Mouse (Mus musculus): Measurements from ENCODE around the gene Qpctl.
"Not testable (repeated sequence)": the region's sequence is repeated elsewhere in the genome, so short reads cannot be mapped to it uniquely, and the experiment has no call there.

The Qpctl gene

DNA sequence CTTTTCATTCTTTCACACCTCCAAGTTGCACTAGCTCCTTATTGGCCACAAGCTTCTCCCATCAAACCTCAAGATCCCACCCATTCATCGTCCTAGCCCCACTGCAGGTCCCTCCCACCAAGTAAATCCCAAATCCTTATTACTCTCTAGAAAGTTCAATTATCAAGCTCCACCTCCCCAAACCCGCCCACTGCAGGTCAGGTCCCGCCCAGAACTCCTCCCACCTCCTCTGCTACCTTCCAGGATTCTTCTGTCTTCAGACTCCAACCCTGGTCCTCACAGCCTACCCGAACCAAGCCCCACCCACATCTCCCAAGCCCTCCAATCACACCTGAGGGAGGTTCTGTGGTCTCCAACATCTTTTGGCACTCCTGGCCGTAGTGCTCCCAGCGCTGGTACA, 15.1 kb upstream of the Qpctl start:
- no peak for DNase-seq (ENCODE audit: low read depth)

DNA sequence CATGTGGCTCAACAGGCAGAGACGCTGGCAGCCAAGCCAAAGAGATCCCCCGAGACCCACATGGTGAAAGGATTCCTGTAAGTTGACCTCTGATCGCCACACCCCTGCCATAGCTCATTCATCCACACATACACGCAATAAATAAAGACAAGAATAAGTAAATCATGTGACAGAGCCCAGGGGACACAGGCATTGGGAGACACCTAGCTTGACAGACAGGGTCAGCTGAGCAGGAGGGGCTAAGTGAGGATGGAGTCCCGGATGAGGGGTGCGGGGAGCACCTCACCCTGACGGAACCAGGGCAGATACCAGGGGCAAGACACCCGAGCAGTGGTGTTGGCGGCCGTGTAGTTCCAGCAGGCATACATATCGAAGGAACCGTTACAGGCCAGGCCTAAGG, 14.7 kb upstream of the Qpctl start:
- DNase-seq (ENCODE audit: low read depth), result no peak

DNA sequence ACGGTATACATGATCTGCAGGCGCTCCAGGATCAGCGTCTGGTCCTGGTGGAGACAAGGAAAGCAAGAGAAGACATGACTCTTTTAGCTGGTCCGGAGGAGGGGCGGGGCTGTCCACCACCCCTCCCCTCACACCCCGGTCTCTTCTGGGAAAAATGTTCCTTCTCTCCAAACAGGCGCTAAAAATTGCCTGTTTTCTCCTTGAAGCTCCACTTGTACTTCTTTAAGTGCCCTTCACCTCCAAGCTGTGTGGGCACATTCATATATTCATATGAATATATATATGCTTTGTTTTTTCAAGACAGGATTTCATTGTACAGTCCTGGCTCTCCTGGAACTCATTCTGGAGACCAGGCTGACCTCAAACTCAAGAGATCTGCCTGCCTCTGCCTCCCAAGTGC, 13.8 kb upstream of the Qpctl start:
- DNase-seq (ENCODE audit: low read depth), result no peak

DNA sequence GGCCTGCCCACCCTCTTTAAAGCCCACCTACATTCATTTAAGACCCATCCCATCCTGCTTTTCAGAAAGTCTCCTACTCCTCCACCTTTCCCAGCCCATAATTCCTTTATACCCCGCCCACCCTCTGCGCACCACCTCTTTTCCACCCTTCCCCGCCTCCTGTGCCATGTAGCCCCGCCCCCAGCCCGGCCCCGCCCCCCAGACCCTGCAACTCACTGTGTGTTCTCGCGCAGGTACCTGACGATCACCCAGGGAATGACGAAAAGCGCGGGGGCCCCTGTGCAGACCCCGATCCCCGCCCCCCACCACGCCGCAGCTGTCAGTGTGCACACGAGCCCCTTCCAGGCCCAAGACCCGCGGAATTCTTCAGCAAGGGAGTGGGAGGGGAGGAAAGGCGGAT, 11.0 kb upstream of the Qpctl start:
- DNase-seq (ENCODE audit: low read depth), result peak; percentile 61

DNA sequence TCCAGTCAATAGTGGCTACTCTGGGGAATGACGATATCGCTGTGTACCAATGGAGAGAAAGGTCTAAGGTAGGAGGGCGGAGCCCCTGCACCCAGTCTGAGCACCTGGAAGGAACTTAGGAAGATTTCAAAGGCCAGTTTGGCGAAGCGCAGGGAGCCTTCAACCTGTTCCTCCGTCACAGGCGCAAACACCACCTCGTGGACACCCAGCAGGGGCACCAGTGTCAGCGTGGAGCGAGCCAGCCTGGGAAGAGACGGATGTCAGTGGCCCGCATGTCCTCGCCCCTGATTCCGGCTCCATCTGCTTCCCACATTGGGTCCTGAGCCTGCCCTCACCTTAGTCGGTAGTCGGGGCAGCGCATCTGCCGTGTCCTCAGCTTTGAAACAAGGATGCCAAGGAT, 10.3 kb upstream of the Qpctl start:
- DNase-seq (ENCODE audit: low read depth), result no peak

DNA sequence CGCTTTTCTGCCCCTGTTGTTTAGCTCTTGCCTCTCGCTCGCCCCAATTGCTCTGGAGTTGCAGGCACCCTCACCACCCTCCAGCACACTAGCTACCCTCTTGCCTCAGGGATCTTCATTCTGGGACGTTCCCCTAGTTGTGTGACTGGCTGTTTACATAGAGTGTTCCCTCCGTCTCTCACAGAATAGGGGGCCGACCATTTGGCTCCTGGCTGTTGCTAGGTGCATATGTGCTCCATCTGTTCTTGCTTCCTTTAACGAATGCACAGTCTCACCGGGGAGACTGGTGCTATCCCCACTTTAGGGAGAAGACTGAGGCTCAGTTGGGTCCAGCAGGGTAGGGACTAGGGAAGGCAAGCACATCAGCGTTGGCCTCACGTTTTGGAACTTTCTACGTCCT, 9.5 kb upstream of the Qpctl start:
- DNase-seq (ENCODE audit: low read depth), result no peak

DNA sequence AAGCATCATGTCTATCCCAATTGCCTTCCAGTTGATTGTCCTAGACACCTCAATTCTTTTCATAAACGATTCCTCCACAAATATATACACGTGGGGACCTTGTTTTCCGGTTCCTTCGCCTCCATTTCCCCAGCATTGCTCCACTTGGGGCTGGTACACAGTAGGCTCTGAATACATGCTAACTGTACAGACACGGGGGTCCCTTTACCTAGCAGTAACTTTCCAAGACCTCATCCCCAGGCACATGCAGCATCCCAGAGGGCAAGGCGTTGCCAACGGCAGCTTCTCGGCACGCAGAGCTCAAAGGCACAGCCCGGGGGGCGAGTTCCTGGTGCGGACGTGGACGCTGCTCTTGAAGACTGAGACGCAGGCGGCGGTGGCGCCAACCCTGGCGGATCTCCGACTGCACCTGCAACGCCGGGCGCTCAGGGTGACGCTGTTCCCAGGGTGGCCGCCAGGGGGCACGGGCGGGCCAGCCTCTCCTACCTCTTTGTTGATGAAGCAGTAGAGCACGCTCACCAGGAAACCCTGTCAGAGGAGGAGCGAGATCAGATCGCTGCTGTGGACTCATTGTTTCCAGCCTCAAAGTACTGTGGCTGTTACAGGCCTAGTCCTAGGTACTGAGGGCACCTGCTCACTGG, 8.2 kb upstream of the Qpctl start:
- DNase-seq (ENCODE audit: low read depth), result peak; percentile 93

DNA sequence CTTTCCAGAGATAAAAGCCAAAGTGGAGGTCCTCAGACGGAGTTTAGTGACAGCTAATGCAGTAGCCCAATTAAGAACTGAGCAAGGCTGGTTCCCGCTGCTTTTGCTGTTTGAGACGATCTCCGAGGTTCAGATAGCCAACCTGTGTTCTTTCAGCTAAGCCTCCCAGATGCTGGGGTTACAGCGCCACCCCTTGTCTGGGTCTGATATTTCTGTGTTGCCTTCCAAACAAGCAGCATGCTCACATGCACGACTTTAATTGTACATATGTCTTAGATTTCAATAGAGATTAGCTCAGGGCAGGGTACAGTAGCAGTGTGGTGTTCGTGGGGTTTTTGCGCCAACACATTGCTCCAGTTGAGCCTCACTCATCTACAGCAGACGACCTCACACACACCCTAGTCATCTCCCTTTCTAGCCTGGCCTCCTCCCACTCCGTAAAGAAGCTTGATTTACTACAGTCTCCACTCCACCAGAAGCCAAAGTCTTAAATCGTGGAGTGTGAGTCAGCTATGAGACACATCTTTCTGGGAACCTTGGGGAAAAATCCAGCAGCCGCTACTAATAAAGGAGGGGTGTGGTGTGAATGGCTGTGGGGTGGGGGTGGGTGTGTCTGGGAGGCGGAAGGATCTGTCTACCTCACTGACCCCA, 6.9 kb upstream of the Qpctl start:
- no peak for DNase-seq (ENCODE audit: low read depth)

DNA sequence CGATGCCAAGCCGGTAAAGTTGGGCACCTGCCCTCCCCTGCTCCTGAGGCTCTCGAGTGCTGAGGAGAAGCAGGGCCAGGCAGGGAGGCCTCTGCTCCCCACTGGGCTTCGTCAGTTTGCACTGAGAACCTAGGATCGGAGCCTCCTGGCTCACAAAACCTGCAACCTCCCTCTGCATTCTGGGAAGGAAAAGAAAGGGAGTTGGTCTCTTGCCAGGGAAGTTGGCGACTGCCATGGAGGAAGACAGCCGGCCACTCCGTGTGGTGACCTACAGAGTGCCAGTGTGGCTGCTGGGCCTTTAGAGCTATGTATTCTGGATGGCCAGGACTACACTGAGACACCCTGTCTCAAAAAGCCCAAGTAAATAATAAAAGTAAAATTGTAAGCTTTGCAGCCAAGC, 5.7 kb upstream of the Qpctl start:
- DNase-seq (ENCODE audit: low read depth), result no peak

DNA sequence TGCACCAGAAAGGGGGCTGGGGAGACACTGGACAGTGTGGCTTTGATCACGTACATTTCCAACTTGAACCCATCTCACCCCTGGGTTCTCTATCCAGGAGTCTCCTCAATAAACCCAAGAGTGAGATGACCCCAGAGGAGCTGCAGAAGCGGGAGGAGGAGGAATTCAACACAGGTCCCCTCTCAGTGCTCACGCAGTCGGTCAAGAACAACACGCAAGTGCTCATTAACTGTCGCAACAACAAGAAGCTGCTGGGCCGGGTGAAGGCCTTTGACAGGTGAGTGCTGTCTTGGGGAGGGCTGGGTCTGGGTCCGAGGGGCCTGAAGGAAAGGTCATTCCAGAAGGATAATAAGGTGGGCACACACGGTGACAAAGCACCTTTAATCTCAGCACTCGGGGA, 2.0 kb upstream of the Qpctl start:
- DNase-seq (ENCODE audit: low read depth), result not testable (repeated sequence)

DNA sequence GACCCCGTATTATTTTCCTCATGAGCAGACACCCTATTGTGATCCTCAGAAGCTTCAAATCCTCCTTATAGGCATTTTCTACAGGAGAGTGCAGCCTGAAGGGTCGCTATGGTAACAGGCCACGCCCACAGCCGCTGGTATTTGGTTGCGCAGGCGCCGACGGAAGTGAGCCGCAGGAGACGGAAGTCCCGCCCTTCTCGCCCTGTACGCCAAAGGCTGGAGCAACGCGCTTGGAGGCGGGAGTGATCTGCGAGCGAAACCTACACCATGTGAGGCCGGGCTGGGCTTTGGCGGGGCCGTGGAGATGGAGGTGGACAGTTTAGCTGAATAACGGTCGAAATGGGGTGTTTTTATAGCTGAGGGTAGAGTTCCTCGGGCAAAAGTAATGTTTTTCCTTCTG, 535 bp upstream of the Qpctl start, which contains the start of gene Snrpd2:
TSS of gene Snrpd2 (plus strand) at position 97 of the 400 bp plus-strand sequence.
- peak; percentile 99 for DNase-seq (ENCODE audit: low read depth)

DNA sequence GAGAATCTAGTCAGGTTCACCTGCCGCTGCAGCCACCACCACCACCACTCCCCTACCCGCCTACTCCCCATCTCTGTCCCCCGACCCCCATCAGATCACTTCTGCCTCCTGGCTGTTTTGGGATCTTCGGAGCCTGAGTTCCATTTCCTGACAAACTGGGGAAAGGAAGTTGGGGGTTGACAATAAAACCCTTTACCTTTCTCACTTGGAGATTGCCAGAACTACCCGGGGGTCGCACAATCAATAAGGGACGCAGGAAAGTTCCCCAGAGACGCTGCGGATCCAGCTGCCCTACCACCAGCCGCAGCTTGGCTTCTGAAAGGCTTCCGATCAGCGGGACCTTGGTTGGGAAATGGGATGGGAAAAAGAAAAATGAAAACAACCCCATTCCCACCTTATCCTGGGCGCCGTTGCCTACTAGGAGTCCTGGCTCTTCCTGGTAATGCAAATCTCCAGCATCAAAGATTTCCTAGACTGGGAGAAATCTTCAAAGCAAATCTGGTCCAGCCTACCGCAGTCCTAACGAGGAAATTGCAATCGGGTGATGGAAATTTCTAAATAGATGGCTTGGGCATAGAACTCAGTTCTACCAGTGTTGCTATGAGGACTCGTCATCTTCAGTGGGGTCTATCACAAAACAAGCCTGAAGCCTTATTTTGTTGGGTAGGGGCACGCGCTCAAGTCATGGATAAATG, 764 bp downstream of the Qpctl start:
- no peak for DNase-seq (ENCODE audit: low read depth)

DNA sequence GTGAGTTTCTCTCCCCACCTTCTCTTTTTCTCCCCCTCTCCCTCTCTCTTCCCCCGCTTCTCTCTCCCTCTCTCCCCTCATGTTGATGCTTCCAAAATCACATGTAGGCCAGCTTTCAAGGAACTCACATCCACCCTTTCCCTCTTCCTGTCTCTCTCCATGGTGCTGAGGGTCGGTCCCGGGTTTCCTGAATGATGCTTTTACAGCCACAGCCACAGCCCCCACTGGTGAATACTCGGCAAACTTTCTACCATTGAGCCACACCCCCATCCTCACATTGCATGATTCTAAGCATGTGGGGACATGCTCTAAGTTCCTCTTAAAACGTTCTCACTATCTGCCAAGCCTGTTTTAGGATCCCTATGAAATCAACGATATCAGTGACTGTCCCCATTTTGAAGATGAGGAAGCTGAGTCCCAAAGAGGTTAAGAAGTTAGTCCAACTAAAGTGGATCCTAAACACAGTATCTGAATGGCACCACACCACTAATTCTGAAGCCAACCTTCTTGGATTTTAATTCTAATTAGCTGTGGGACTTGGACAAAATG, 1.5 kb downstream of the Qpctl start:
- DNase-seq (ENCODE audit: low read depth), result no peak

DNA sequence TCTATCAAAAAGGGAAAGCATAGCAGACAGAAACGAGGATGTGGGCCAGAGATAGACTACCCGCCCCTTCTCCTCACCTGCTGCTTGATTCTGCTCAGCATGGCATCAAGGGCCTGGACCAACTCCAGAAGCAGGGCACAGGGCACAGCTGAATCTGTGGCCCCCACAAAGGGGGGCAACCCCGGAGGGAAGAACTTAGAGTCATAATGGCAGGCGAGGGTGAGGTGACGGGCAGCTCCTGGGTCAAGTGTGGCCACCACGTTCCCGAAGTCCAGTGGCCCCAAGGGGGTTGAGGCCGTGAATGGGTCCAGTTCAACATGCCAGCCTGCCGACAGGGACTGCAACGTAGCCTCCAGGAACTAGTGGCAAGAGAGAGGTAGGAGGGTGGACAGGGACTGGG, 2.3 kb downstream of the Qpctl start:
- no peak for DNase-seq (ENCODE audit: low read depth)

DNA sequence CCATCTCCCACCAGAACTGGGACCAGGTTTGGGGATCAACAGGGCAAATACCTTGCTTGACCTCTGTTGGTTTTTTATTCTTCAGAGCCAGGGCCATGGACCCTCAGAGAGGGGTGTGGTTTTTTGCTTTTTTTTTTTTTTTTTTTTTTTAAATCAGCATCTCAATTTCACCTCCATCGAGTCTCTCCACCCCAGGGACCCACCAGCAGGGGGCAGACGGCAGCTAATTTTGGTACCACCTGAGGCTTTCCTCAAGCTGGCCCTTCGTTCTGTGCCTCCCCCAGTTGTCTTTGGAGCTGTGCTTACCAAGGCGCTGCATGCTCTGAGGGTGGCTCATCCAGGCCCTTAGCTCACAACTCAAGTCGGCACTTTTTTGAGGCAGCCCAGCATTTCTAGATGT, 11.7 kb downstream of the Qpctl start:
- DNase-seq (ENCODE audit: low read depth), result peak; percentile 68

DNA sequence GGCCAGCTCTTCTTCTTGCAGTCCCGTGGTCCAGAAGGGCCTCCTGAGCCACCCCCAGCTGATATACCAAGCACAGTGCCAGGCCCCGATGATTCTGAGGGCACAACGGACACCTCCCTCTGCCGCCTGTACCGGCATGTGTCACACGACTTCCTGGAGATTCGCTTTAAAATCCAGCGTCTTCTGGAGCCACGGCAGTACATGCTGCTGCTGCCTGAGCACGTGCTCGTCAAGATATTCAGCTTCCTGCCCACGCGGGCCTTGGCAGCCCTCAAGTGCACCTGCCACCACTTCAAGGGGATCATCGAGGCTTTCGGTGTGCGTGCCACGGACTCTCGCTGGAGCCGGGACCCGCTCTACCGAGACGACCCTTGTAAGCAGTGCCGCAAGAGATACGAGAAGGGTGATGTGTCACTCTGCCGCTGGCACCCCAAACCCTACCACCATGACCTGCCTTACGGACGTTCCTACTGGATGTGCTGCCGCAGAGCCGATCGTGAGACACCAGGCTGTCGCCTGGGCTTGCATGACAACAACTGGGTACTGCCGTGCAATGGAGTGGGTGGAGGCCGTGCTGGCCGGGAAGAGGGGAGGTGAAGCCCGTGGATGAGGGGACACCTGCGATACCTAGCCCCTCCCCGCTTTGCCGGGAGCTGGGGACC, 12.3 kb downstream of the Qpctl start:
- DNase-seq (ENCODE audit: low read depth), result no peak

DNA sequence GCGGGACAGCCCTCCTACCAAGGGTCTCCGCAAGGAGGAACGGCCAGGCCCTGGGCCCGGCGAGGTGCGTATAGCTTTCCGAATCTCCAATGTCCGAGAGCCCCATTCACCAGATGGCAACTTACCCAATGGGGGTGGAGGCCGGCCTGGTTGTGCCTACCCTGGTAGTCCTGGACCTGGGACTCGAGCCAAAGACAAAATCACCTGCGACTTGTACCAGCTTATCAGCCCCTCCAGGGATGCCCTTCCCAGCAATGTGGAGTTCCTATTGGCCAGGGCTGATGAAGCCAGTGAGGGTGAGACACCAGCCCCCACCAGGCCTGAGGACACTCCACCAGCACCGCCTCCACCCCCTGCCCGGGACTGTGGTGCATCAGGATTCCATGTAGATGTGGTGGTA, 12.9 kb downstream of the Qpctl start:
- no peak for DNase-seq (ENCODE audit: low read depth)

DNA sequence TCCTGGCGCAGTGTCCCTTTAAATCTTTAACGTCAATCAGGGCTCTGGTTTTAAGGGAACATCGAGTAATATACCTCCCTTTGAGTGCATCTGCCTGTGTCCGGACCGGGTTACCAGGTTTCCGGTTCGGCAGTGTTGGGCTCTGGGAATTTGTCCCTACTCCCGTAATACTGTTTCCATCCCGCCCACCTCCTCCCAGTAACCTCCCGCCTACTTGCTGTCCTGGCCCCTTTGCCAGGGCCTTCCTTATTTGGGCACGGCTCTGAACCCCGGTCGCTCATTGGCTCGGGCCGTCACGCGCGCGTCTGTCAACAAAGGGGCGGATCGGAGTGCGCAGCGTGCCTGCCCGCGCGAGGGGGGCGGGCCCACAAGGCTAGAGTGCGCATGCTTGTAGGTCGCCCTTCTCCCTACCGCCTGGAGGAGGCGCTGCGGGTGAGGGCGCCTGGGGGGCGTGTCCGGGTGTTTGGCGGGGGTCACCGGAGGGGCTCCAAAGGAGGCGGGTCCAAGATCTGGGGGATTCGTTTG, 17.7 kb downstream of the Qpctl start:
- peak; percentile 96 for DNase-seq (ENCODE audit: low read depth)

DNA sequence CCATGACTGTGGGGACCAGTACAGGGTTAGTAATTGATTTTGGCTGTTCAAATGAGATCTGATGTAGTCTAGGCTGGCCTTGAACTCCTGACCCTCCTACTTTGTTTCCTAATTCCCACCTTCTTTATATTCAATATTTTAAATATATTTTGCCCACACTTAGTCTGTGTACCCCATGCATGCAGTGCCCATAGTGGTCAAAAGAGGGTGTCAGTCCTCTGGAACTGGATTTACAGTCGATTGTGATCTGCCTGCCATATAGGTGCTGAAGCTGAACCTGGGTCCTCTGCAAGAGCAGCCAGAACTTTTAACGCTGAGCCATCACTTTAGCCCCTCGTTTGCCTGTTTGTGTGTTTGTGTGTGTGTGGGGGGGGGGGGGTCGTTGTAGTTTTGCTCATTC, 18.4 kb downstream of the Qpctl start:
- peak; percentile 49 for DNase-seq (ENCODE audit: low read depth)

DNA sequence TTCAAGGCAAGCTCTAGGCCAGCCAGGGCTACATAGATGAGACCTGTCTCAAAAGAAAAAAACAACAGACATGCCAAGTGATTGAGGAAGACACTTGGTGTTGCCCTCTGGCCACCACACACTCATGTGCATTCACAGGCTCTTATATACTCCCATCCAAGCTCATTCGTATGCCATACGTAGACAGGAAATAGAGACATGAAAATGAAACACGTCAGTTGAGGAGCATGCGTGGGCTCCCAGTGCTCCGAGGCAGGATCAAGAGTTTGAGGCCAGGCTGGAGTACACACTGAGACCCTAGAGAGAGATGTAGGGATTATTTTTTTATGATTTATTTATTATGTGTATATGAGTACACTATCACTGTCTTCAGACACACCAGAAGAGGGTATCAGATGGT, 19.7 kb downstream of the Qpctl start:
- DNase-seq (ENCODE audit: low read depth), result peak; percentile 57

DNA sequence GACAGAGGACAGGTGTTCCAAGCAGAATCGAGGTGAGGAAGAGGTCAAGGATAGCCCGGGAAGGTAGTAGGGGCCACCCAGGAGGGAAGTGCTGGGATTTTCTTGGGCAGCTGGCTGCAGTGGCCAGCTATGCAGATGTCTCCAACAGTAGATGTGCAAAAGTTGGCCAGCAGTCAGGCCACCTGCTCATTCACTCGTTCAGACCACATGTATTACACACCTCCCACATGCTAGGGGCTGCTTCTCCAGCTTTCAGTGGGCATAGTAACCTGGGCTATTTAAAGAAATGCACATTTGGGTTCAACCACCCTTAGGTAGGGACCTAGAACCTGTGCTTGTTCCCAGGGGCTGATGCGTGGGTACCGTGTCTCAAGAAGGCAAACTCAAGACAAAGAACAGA, 21.3 kb downstream of the Qpctl start:
- DNase-seq (ENCODE audit: low read depth), result no peak

DNA sequence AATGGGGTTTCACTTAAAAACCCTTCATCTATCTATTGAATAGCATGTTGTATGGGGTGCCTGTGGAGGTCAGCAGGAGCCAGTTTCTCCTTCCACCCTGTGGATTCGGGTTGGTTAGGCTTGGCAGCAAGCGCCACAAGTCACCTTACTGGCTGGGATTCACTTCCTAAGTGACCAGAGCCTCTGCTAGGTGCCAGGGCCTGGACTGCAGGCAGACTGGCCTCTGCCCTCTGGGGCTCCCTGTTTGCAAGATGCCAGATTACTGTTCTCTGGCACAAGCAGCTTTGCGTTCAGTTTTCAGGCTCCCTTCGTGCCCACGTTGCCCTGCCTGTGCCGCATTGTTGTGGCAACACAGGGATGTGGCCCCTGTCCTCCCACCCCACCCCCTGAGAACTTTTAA, 24.4 kb downstream of the Qpctl start:
- DNase-seq (ENCODE audit: low read depth), result no peak

Measured in induced T-regulatory cell, adult 2 months (primary cell).